Mouse (Mus musculus) gastrocnemius, adult 2 months (tissue): ENCODE results near the gene Srpk1. TPM values are rescaled to one million over a fixed set of nuclear protein-coding genes. Genes with fewer than 3 reads are reported as not detected.
A peak's percentile ranks its signal among the peaks of the same experiment; 100 is the strongest.

Experiments
- DNase-seq: peaks from one replicate; pipeline ENCODE4 v3.0.0; 2022
- H3K27ac ChIP-seq: fragments of 200-600 bp; 2 replicates; pipeline ENCODE4 v1.8.1; 2022; ENCODE audit warnings: mild to moderate bottlenecking
- H3K4me3 ChIP-seq: fragments of 200-600 bp; 2 replicates; pipeline ENCODE4 v1.8.1; 2022; ENCODE audit warnings: mild to moderate bottlenecking, moderate library complexity
- CTCF ChIP-seq: fragments of 200-600 bp; IDR thresholded peaks from 2 replicates; pipeline ENCODE4 v1.8.1; 2022; ENCODE audit warnings: antibody characterized with exemption, mild to moderate bottlenecking, moderate library complexity
- intact Hi-C: fragments of 180-260 bp; cut with DNase I; formaldehyde crosslinking; loops from one replicate; pipeline ENCODE4 v1.15.1; 2025
- long read RNA-seq, 2 experiments: library from polyadenylated mRNA; stranded (forward); transcript quantifications; one replicate each; pipeline ENCODE4 v2.0.0; 2021
- total RNA-seq, 2 experiments: library from RNA; stranded (reverse); gene quantifications; 2 replicates each; pipeline ENCODE4 v1.2.3; 2021

Gene Srpk1
- total RNA-seq = 10 to 100 TPM; 28.0 to 39.7 TPM
- long read RNA-seq, experiment 1, full-length matches to known transcripts = 22 of 28 reads
- long read RNA-seq, experiment 1, partial matches to known transcripts = 2 of 28 reads
- long read RNA-seq, experiment 1, other reads (novel, unspliced or antisense) = 4 of 28 reads
- long read RNA-seq, experiment 2, full-length matches to known transcripts = 17 of 25 reads
- long read RNA-seq, experiment 2, partial matches to known transcripts = 3 of 25 reads
- long read RNA-seq, experiment 2, other reads (novel, unspliced or antisense) = 5 of 25 reads

- H3K4me3 ChIP-seq = peak within 1 kb of the TSS; percentile 89
- intact Hi-C loops = no loop called here
- DNase-seq = peak; percentile 96
- H3K27ac ChIP-seq = peak within 1 kb of the TSS; percentile 93
- no peak for TF ChIP-seq CTCF
Observed at GRCm38 (mm10) chr17:28622300-28622759, at the start of gene Srpk1. Srpk1 (minus strand) TSS chr17:28622709.

DNA sequence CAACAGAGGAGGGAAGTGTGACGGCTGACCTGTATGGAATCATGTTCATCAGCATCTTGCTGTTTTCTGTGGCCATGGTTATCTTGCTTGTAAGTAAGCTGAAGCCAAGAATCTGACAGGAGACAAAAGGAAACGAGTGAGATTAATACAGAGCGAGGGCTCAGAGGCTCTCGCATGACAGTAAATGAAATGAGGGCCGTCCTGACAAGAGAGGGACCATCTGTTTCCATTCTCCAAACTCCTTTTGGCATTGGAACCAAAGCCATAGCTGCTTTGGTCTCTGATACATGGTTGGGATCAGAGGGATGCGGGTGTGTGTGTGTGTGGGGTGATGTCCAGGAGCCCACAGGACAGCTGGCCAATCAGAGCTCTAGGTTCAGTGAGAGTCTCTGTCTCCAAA lies 37.1 kb upstream of the Srpk1 start:
- no peak overlapping the region for H3K4me3 ChIP-seq
- H3K27ac ChIP-seq = no peak overlapping the region
- intact Hi-C loops = no loop called here
- no peak for TF ChIP-seq CTCF
- no peak for DNase-seq

DNA sequence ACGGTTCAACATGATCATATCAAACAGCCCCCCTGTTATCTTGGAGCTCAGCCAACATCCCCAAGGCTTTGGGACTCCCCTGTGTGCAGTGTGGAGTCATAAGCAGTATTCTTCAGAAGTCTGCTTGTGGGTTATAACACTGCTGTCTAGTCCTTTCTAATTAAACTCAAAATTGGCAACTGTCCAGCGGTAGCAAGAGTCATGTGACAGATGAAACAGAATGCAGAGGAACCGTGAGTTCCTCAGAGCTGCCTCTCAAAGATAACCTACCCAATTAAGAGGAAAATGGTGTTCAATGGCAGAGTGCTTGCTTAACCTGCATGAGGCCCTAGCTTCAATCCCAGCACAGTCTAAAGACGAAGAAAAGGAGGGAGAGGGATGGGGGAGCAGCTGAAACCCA lies 35.4 kb upstream of the Srpk1 start:
- no peak overlapping the region for H3K27ac ChIP-seq
- TF ChIP-seq CTCF = no peak
- intact Hi-C loops = no loop called here
- H3K4me3 ChIP-seq = no peak overlapping the region
- no peak for DNase-seq

DNA sequence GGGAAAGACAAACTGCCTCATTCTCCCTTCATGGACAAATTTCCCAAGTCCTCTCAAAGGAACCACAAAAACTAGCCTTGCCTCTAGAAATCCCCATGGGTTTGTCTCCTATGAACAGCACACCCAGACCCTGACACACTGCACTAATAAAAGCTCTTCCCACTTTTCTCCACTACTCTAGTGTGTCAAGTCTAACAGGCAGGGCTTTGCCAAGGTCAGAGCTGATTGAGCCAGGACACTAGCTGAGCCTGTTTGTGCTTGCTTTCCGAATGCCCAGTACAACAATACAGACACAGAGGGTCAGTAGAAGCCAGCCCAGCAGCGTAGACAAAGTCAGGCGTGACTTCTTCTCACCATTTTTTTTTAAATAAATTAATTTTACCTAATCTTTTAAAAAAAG lies 27.8 kb upstream of the Srpk1 start:
- Histone ChIP-seq H3K27ac (no peak overlapping the region), H3K4me3 (no peak overlapping the region)
- TF ChIP-seq CTCF = no peak
- no peak for DNase-seq
- intact Hi-C loops = no loop called here

DNA sequence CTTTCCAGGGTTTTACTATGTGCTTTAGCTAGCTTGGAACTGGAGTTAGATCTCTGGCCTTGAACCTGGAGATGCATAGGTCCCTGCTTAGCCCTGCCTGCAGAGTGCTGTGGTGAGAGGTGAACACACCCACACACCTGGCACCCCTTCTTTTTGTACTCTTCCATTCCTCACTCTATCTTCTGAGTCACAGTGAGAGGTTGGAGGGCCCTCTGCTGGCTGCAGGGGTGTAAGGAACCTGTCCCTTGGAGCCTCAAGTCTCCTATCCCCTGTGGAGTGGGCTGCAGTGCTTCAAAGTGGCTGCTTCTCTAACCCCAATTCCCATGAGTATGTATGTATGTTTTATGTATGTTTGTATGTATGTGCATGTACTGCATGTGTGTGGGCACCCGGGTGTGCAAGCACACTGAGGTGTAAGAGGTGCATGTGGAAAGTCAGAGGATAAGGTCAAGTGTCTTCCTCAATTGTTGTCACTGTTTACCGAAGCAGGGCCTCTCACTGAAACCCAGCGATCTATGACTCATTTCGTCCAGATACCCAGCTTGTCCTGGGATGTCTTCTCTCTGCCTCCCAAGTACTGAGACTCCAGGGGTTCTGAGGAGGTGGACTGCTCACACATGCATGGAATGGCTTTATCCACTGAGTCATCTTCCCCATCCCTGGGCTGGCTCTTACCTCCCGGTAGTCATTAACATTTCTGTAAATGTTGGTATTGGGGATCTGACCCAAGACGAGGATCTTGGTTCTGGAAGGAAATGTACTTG lies 26.3 kb upstream of the Srpk1 start:
- TF ChIP-seq CTCF = peak; percentile 62
- peak; percentile 26 for DNase-seq
- Histone ChIP-seq H3K4me3 (no peak overlapping the region), H3K27ac (no peak overlapping the region)
- intact Hi-C loops = loop anchor here (10.0 kb wide), 1 partner anchor 54 kb away; no protein-coding TSS in a partner anchor

DNA sequence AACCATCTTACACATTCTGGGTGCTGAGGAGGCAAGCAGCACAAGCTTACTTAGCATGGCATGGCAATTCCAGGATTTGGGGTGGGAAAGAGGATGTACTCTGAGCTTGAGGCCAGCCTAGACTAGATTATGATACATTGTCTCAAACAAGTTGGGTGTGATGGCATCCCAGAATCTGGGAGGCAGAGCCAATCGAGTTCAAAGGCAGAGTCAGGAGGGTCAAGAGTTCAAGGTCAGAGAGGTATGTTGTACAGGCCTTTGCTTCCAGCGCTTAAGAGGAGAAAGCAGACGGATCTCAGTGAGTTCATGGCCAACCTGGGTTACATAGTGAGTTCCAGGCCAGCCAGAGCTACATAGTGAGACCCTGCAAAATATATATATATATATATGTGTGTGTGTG lies 23.7 kb upstream of the Srpk1 start:
- DNase-seq = no peak
- no peak overlapping the region for H3K4me3 ChIP-seq
- no peak overlapping the region for H3K27ac ChIP-seq
- intact Hi-C loops = loop anchor here (10.0 kb wide), 1 partner anchor 51 kb away; no protein-coding TSS in a partner anchor
- no peak for TF ChIP-seq CTCF

- no peak for TF ChIP-seq CTCF
- Histone ChIP-seq H3K4me3 (no peak overlapping the region), H3K27ac (no peak overlapping the region)
- DNase-seq = no peak
- intact Hi-C loops = loop anchor here (10.0 kb wide), 1 partner anchor 49 kb away; no protein-coding TSS in a partner anchor
Observed at GRCm38 (mm10) chr17:28644112-28644511, 21.6 kb upstream of the Srpk1 start.

GRCm38 (mm10) chr17:28643697-28644096 lies 21.2 kb upstream of the Srpk1 start:
- intact Hi-C loops = loop anchor here (10.0 kb wide), 1 partner anchor 49 kb away; no protein-coding TSS in a partner anchor
- H3K27ac ChIP-seq = no peak overlapping the region
- no peak for DNase-seq
- no peak overlapping the region for H3K4me3 ChIP-seq
- no peak for TF ChIP-seq CTCF

DNA sequence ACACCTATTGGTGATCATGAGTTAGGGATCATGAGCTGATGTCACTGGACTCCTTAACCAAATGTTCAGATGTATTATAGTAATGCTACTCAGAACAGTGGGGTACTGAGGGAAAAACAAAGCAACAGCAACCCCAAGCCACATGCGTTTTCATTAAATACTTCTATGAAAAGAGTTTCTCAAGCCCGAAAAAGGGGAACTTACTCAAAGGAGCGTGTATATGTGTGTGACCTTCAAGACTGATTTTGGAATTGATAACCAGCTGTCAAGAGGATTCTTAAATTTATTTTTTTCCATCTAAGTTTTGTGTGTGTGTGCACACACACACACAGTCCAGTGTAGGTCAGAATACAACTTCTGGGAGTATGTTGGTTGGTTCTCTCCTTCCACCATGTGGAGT lies 17.6 kb upstream of the Srpk1 start:
- intact Hi-C loops = loop anchor here (10.0 kb wide), 1 partner anchor 45 kb away; no protein-coding TSS in a partner anchor
- H3K4me3 ChIP-seq = no peak overlapping the region
- no peak for TF ChIP-seq CTCF
- DNase-seq = no peak
- H3K27ac ChIP-seq = no peak overlapping the region

DNA sequence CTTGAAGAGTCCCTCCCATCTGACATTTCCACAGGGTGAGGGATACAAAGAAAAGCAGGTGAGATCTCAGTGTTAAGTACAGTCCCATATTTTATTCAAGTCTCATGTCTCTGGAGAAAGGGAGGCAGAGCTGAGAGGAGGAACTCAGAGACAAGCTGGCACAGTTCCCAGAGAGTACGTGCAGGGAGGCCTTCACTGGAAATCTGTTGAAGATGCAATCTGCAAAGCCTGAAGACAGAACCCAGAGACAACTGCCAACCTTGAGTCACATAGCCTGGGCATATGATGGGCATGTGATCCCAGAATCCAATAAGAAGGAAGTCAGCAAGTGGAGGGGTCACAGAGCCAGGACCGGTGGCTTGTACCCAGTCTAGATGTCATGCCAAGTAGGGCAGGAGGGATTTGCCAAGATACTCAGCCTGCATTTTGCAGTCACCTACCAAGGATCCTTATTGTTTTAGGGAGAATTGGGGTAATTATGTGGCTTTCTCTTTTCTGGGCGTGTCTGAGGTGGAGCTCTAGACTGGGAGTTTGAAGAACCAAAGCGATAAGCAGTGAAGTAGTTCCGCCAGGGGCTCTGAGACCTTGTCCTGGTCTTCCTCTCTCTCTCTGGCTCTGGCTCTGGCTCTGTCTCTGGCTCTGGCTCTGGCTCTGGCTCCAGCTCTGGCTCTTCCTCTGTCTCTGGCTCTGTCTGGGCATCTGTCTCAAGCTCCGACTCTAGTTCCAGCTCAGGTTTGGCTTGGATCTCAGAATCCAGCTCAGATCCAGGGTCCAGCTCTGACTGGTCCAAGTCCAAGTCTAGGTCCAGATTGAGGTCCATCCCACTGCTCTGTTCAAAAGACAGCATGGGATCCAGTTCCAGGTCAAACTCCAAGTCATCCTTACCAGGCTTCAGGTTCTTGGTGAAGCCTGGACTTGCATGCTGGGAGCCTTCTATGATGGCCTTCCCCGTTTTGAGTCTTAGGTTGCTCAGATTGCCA lies 15.5 kb upstream of the Srpk1 start:
- DNase-seq = no peak
- no peak overlapping the region for H3K27ac ChIP-seq
- H3K4me3 ChIP-seq = no peak overlapping the region
- no peak for TF ChIP-seq CTCF
- intact Hi-C loops = no loop called here

DNA sequence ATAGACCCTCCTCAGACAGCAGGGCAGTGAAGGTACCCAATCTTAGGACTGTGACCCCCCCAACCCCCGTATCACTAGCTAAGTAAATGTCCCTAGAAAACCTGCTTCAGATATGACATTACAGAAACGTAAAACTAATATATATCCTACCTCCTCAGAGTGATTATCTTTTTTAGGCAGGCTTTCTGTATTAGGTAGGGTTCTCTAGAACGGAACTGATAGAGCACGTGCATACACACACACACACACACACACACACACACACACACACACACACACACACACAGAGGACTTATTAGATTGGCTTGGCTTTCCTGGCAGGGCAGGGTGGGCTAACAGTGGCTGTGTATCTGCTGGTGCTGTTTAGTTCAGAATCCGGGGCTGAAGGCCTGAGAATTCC lies 13.3 kb upstream of the Srpk1 start:
- DNase-seq = no peak
- Histone ChIP-seq H3K4me3 (no peak overlapping the region), H3K27ac (no peak overlapping the region)
- TF ChIP-seq CTCF = no peak
- intact Hi-C loops = no loop called here

DNA sequence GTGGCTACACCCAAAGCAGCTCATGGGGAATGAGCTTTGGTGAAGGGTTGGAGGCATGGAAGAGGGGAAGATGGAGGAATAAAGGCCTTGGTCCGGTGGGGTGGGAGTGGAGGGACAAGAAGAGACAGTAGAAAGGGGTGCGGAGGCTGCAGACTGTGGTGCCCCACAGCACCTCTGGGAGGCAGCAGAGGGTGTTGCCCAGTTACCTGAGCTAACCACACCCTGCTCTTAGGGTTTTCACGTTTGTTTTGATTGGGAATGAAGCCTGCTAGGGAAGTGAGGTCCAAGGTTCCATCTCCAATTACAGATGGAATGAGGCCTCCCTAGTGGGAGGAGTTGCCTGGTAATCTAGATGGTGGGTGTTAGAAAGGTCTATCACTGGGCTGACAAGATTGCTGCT lies 6.6 kb upstream of the Srpk1 start:
- DNase-seq = no peak
- TF ChIP-seq CTCF = no peak
- no peak overlapping the region for H3K4me3 ChIP-seq
- intact Hi-C loops = no loop called here
- no peak overlapping the region for H3K27ac ChIP-seq
